8 mouse cellular contexts compared by ENCODE assay signal in genomic region chr11:114523444-114524238, GRCm38 (mm10).
A peak's percentile ranks its signal among the peaks of the same experiment; 100 is the strongest.
DNase-seq lines count a peak whose midpoint lies in the region; ATAC-seq and TF ChIP-seq lines count a peak whose summit lies in the region.

No protein-coding gene starts in this region.

- H3K4me3 ChIP-seq in ES-Bruce4 (ENCODE audit: low read depth, low read length), result no peak overlapping the region

- no peak for TF ChIP-seq EP300 in ES-Bruce4 (IDR thresholded peaks at IDR 0.05; ENCODE audit: insufficient read depth, low read depth, low read length)

- peak; percentile 98 for TF ChIP-seq CTCF in ES-Bruce4 (IDR thresholded peaks at IDR 0.05; ENCODE audit: low read depth, low read length)

- H3K4me1 ChIP-seq in ES-Bruce4 (ENCODE audit: control insufficient read depth, insufficient read depth, low read length), result peaks cover 1% of the 10 kb centered on the region

- DNase-seq in adrenal gland, adult 18-20 months (ENCODE audit: low spot score in 2 of 2), result peak; percentile 70 to 77
- peak; percentile 88 for DNase-seq in embryo, embryonic 10 days (ENCODE audit: low spot score)
- peak; percentile 70 to 79 for DNase-seq in gastrocnemius, postnatal 4 days (ENCODE audit: low spot score in 2 of 2)
- DNase-seq in layer of hippocampus, adult 9-11 months, result peak; percentile 34
- peak; percentile 40 to 81 for DNase-seq in spleen, postnatal 10 days (ENCODE audit: low spot score in 2 of 2)

- no peaks in the 10 kb centered on the region for H3K36me3 ChIP-seq in ES-Bruce4 (ENCODE audit: control insufficient read depth, insufficient read depth, low read length, poor library complexity, severe bottlenecking)

- no peak overlapping the region for H3K27ac ChIP-seq in ES-Bruce4 (ENCODE audit: insufficient read depth, low read length)

- no peaks in the 10 kb centered on the region for H3K27me3 ChIP-seq in ES-Bruce4 (ENCODE audit: control insufficient read depth, insufficient read depth, low read length, poor library complexity, severe bottlenecking)

- H3K9ac ChIP-seq in ES-Bruce4 (ENCODE audit: low read depth, poor library complexity, severe bottlenecking), result no peak overlapping the region

- TF ChIP-seq POLR2A in ES-Bruce4 (IDR thresholded peaks at IDR 0.05; ENCODE audit: insufficient read depth, low read length), result no peak

- ATAC-seq in megakaryocyte, adult 5-6 weeks (ENCODE audit: poor library complexity, severe bottlenecking), result peak; percentile 70
- ATAC-seq in erythroid progenitor cell, adult 5-6 weeks (replicated peaks; ENCODE audit: low FRiP score, poor library complexity, severe bottlenecking), result no peak; the same call in 1 of the 2 replicates

- H3K9me3 ChIP-seq in ES-Bruce4 (replicated peaks; ENCODE audit: control insufficient read depth, insufficient read depth, low read length, poor library complexity, severe bottlenecking), result no peaks in the 10 kb centered on the region

Comparison
In these comparisons a context has a peak if more than half of its experiments do, and no peak if none do; other contexts are left out.
1. DNase-seq: peak in every context shown above with its lines; median percentile 88 in embryo, embryonic 10 days; 74 in gastrocnemius, postnatal 4 days; 74 in adrenal gland, adult 18-20 months; 60 in spleen, postnatal 10 days; 34 in layer of hippocampus, adult 9-11 months.